Mouse (Mus musculus) 3T3-L1 (cell line): ENCODE results near the gene Galnt2.

Experiments used
- DNase-seq: peaks from one replicate; pipeline ENCODE4 v3.0.0-alpha.2; 2015; ENCODE audit warnings: low read depth, low spot score

The Galnt2 gene

GRCm38 (mm10) chr8:124323356-124323755 is 92.2 kb downstream of the Galnt2 start:
- DNase-seq: no peak

GRCm38 (mm10) chr8:124328259-124328658 is 97.1 kb downstream of the Galnt2 start:
- no peak for DNase-seq

GRCm38 (mm10) chr8:124329690-124330089 is 98.5 kb downstream of the Galnt2 start:
- DNase-seq: no peak

GRCm38 (mm10) chr8:124330433-124330832 is 99.2 kb downstream of the Galnt2 start:
- DNase-seq: no peak

GRCm38 (mm10) chr8:124331094-124331493 is 99.9 kb downstream of the Galnt2 start:
- DNase-seq: peak; percentile 87

GRCm38 (mm10) chr8:124331706-124332105 is 100.5 kb downstream of the Galnt2 start:
- no peak for DNase-seq

GRCm38 (mm10) chr8:124336302-124336701 is 105.1 kb downstream of the Galnt2 start:
- no peak for DNase-seq

GRCm38 (mm10) chr8:124339742-124340141 is 108.6 kb downstream of the Galnt2 start:
- peak; percentile 55 for DNase-seq

GRCm38 (mm10) chr8:124340360-124341068 is 109.3 kb downstream of the Galnt2 start:
- DNase-seq: peak; percentile 71

- no peak for DNase-seq
Measured at GRCm38 (mm10) chr8:124343151-124343550, 112.0 kb downstream of the Galnt2 start.

- DNase-seq: no peak
Measured at GRCm38 (mm10) chr8:124343991-124344390, 112.8 kb downstream of the Galnt2 start.

GRCm38 (mm10) chr8:124345098-124345497 is 113.9 kb downstream of the Galnt2 start:
- peak; percentile 70 for DNase-seq

- DNase-seq: peak; percentile 67
Measured at GRCm38 (mm10) chr8:124346852-124347523, 115.8 kb downstream of the Galnt2 start.

- DNase-seq: no peak
Measured at GRCm38 (mm10) chr8:124348087-124348486, 116.9 kb downstream of the Galnt2 start.

GRCm38 (mm10) chr8:124349663-124350062 is 118.5 kb downstream of the Galnt2 start:
- DNase-seq: peak; percentile 87

GRCm38 (mm10) chr8:124351636-124352035 is 120.4 kb downstream of the Galnt2 start:
- no peak for DNase-seq

- DNase-seq: no peak
Measured at GRCm38 (mm10) chr8:124360911-124361310, 129.7 kb downstream of the Galnt2 start.

- DNase-seq: no peak
Measured at GRCm38 (mm10) chr8:124361773-124362427, 130.7 kb downstream of the Galnt2 start.

GRCm38 (mm10) chr8:124362589-124362988 is 131.4 kb downstream of the Galnt2 start:
- DNase-seq: no peak

GRCm38 (mm10) chr8:124363337-124363736 is 132.1 kb downstream of the Galnt2 start:
- DNase-seq: no peak

- peak; percentile 70 for DNase-seq
Measured at GRCm38 (mm10) chr8:124368213-124368612, 137.0 kb downstream of the Galnt2 start.

- no peak for DNase-seq
Measured at GRCm38 (mm10) chr8:124370422-124371183, 139.4 kb downstream of the Galnt2 start.
